Mouse (Mus musculus): ENCODE data around the gene Stard9. TPM values are rescaled to one million over a fixed set of nuclear protein-coding genes. Genes with fewer than 3 reads are reported as not detected.
A peak's percentile ranks its signal among the peaks of the same experiment; 100 is the strongest.

The Stard9 gene
- polyA plus RNA-seq, 1 experiment, result 22.1 TPM

- DNase-seq (ENCODE audit: low spot score), result no peak
These were observed 95.3 kb downstream of the Stard9 start for GRCm38 (mm10) chr2:120724176-120724575.

GRCm38 (mm10) chr2:120729775-120730585 lies 101.1 kb downstream of the Stard9 start:
- no peak for DNase-seq (ENCODE audit: low spot score)

GRCm38 (mm10) chr2:120730639-120731166 lies 101.8 kb downstream of the Stard9 start:
- peak; percentile 36 for DNase-seq (ENCODE audit: low spot score)

- peak; percentile 81 for DNase-seq (ENCODE audit: low spot score)
These were observed 102.4 kb downstream of the Stard9 start for GRCm38 (mm10) chr2:120731167-120731862.

- DNase-seq (ENCODE audit: low spot score), result no peak
These were observed 103.1 kb downstream of the Stard9 start for GRCm38 (mm10) chr2:120731877-120732530.

- no peak for DNase-seq (ENCODE audit: low spot score)
These were observed 116.6 kb downstream of the Stard9 start for GRCm38 (mm10) chr2:120745496-120745895.

- DNase-seq (ENCODE audit: low spot score), result no peak
These were observed 119.1 kb downstream of the Stard9 start for GRCm38 (mm10) chr2:120748041-120748440.

- no peak for DNase-seq (ENCODE audit: low spot score)
These were observed 133.0 kb downstream of the Stard9 start for GRCm38 (mm10) chr2:120761922-120762321.

- DNase-seq (ENCODE audit: low spot score), result no peak
These were observed 141.5 kb downstream of the Stard9 start for GRCm38 (mm10) chr2:120770265-120770935.

Other genes starting within 250 kb of the Stard9 start
- 13.5 and 14.7 TPM in 2 replicates for gene Ganc, start 225.2 kb upstream of the Stard9 start, polyA plus RNA-seq (2012; rRNA removed)
- 26.2 and 30.7 TPM in 2 replicates for gene Tmem87a, start 225.0 kb upstream of the Stard9 start, polyA plus RNA-seq (2012; rRNA removed)
- 2.4 and 2.6 TPM in 2 replicates for gene Capn3, start 173.1 kb upstream of the Stard9 start, polyA plus RNA-seq (2012; rRNA removed)
- gene Zfp106, start 65.3 kb upstream of the Stard9 start, polyA plus RNA-seq (2012; rRNA removed), result 46.1 and 53.3 TPM in 2 replicates
- 54.0 and 62.6 TPM in 2 replicates for gene Snap23, start 61.5 kb upstream of the Stard9 start, polyA plus RNA-seq (2012; rRNA removed)
- gene Haus2, start 19.7 kb upstream of the Stard9 start, polyA plus RNA-seq (2012; rRNA removed), result 11.5 and 12.7 TPM in 2 replicates
- gene Lrrc57, start 19.6 kb upstream of the Stard9 start, polyA plus RNA-seq (2012; rRNA removed), result 19.2 and 24.2 TPM in 2 replicates
- gene Cdan1, start 221.0 kb downstream of the Stard9 start, polyA plus RNA-seq (2012; rRNA removed), result 11.0 and 13.2 TPM in 2 replicates
- gene Ttbk2, start 221.5 kb downstream of the Stard9 start, polyA plus RNA-seq (2012; rRNA removed), result 4.5 and 5.0 TPM in 2 replicates